Mouse (Mus musculus) brain, embryonic 18.5 days (tissue): ENCODE data around the gene Topaz1.
"Not testable (repeated sequence)": the region's sequence is repeated elsewhere in the genome, so short reads cannot be mapped to it uniquely, and the experiment has no call there.

Experiments
- DNase-seq: peaks from one replicate; pipeline ENCODE4 v3.0.0-alpha.2; 2012; ENCODE audit warnings: low read depth, low spot score

Topaz1 gene

GRCm38 (mm10) chr9:122810212-122810611 is 63.1 kb downstream of the Topaz1 start:
- no peak for DNase-seq

GRCm38 (mm10) chr9:122812386-122812785 is 65.2 kb downstream of the Topaz1 start:
- DNase-seq = no peak

DNA sequence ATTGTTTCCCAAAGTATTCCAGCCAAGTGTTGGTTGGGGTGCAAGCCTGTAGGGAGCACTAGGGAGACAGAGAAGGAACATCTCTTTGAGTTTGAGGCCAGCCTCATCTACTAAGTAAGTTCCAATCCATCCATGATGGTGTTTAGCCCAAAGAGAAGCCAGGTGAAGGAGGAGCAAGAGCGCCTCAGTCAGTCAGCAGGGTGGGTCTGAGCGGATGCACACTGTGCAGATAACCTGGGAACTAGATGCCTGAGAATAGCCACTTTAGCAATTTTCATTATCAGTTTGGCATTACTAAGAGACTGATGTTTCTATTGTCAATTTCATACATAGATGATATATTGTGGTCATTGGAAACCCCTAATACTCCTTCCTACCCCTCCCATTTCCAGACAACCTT is 67.6 kb downstream of the Topaz1 start:
- DNase-seq = no peak

GRCm38 (mm10) chr9:122815239-122815851 is 68.2 kb downstream of the Topaz1 start:
- no peak for DNase-seq

DNA sequence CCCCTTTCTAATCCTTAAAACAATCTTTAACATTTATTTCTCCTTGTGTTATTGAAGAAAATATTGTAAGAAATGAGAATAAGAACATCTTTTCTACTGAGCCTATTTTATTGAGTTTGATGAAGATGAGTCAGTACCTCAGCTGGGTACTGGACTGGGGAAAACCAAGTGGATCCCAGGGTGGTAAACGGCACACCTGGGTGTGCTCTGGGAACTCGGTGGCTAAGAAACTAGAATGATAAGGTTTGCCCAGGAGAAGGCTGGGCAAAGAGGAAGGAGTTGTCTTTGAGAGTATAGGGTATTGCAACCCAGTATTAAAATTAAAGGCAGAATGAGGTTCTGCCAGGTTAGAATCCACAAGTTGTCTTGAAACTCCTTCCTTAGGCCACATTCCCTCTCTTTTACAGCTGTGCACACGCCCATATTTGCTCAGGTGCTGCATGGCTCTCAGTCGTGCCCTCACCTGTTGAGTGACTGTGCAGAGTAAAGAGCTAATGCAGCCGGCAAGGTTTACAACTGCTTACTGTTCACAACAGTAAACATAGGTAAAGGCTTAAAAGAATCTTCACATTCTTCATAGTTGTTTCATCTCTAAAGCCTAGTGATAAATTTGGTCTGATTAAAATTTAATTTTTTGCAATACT is 76.3 kb downstream of the Topaz1 start:
- DNase-seq = no peak

GRCm38 (mm10) chr9:122826743-122827142 is 79.6 kb downstream of the Topaz1 start:
- DNase-seq = no peak

- no peak for DNase-seq
Observed at GRCm38 (mm10) chr9:122829826-122830380, 82.8 kb downstream of the Topaz1 start.

- DNase-seq = no peak
Observed at GRCm38 (mm10) chr9:122836126-122836525, 89.0 kb downstream of the Topaz1 start.

DNA sequence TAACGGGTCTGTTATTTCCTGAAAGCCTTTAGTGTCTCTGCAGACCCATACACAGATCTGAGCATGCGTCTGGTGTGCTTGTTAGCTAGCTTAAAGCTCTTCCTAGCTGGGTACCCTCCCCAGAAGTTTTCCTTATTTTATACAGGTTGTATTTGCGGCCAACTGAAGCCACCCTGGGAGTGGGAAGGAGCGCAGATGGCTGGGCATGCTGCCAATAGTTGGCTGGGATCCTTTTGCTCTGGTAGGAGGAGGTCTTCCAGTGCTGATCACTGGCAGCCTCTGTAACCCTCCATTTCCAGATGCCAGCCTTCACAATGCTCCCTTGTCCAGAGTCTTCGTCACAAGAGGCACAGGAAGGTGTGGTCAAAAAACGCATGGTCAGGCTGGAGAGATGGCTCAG is 89.6 kb downstream of the Topaz1 start:
- DNase-seq = peak; percentile 47

- DNase-seq = no peak
Observed at GRCm38 (mm10) chr9:122837216-122837615, 90.1 kb downstream of the Topaz1 start.

DNA sequence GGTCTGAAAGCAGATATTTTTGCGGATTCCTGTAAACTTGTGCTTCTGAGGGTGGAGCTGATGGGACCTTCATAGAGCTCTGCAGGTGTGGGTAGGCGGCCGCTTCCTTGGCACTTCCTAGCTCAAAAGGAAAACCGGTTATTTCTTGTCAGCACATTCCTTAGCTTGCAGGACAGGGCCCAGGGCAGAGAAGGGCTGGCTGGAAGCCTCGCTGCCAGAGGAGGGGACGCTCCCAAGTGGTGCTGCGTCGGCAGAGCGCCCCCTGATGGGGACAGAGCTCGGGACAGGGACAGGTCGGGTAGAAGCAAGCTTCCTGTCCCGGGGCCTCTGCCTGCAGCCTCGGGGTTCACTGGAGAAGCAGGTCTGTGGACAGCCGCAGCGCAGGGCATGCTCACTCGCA is 90.5 kb downstream of the Topaz1 start:
- no peak for DNase-seq

GRCm38 (mm10) chr9:122843760-122844159 is 96.6 kb downstream of the Topaz1 start, which contains the start of gene Gm35549:
Gene Gm35549 (minus strand): TSS chr9:122844035.
- no peak for DNase-seq

DNA sequence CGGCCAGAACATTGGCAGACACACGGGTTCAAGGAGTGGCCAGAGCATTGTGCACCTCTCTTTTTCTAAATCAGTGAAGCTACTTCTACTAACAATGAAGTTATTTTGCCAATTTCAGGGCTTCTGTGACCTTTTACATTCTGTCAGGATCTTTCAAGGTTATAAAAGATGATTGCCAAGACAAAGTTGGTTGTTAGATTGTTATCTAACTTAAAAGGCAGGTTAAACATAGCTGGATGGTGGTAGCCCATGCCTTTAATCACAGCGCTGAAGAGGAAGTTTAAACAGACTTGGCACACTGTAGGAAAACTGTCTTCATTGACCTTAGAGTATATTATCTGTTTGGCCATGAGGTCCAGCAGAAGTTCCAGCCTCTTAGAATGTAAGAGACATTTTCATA is 98.5 kb downstream of the Topaz1 start:
- DNase-seq = no peak

DNA sequence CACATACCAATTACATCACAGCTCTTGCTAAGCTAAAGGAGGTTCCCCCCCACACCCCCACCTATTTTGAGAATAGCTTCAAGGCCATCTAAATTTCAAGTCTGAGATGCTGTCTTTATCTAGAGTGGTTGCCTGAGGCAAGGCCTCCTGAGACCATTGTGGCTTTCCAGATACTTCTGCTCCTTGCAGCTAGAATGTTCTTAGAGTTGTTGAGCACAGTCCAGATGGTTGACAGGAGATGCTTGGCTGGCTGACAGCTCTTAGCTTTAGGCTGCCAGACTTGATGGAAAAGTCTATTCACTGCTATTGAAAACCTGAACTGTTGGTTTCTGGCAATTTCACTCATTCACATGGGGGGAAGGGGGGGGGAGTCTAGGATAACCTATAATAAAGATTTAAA is 99.0 kb downstream of the Topaz1 start:
- DNase-seq = peak; percentile 18

- not testable (repeated sequence) for DNase-seq
Observed at GRCm38 (mm10) chr9:122847811-122848311, 100.7 kb downstream of the Topaz1 start.
